ENCODE assay signal across 8 mouse cellular contexts in genomic region chr11:74832503-74833143, GRCm38 (mm10). TPM values are rescaled to one million over a fixed set of nuclear protein-coding genes. Genes with fewer than 3 reads are reported as not detected.
A peak's percentile ranks its signal among the peaks of the same experiment; 100 is the strongest.
DNase-seq lines count a peak whose midpoint lies in the region; ATAC-seq and TF ChIP-seq lines count a peak whose summit lies in the region.

No protein-coding gene starts in this region.

- peak overlapping the region; percentile 96 to 99 for H3K27ac ChIP-seq in heart, embryonic 14.5 days (replicated peaks in 1 of 2; ENCODE audit: control insufficient read depth in 1 of 2, insufficient read depth in 1 of 2, low read depth in 2 of 2, low read length in 2 of 2)
- H3K27ac ChIP-seq in lung, embryonic 16.5 days (ENCODE audit: low read length): peak overlapping the region; percentile 95
- H3K27ac ChIP-seq in thymus, adult 2 months (ENCODE audit: control insufficient read depth, insufficient read depth, low read length): peak overlapping the region; percentile 69

- no peak for ATAC-seq in heart, embryonic 14.5 days (ENCODE audit: insufficient number of reproducible peaks, insufficient read depth, low FRiP score, low read depth)
- ATAC-seq in lung, embryonic 16.5 days (ENCODE audit: low read depth): no peak
- peak; percentile 14 for ATAC-seq in neutrophil, adult 5-6 weeks (ENCODE audit: extremely low read depth, insufficient number of reproducible peaks, low FRiP score, poor library complexity, severe bottlenecking)

- no peak for TF ChIP-seq POLR2A in thymus, adult 2 months (IDR thresholded peaks at IDR 0.05; ENCODE audit: control insufficient read depth, extremely low read depth, insufficient read depth, low read length, poor library complexity)

- no peaks in the 10 kb centered on the region for H3K9me3 ChIP-seq in heart, embryonic 14.5 days (ENCODE audit: control insufficient read depth, low read length)
- H3K9me3 ChIP-seq in lung, embryonic 16.5 days (ENCODE audit: control insufficient read depth, low read length): no peaks in the 10 kb centered on the region

- peak overlapping the region; percentile 74 for H3K9ac ChIP-seq in heart, embryonic 14.5 days (ENCODE audit: low read length)
- H3K9ac ChIP-seq in lung, embryonic 16.5 days (ENCODE audit: low read length): peak overlapping the region; percentile 71

- H3K4me2 ChIP-seq in heart, embryonic 14.5 days (ENCODE audit: low read length): peak overlapping the region; percentile 79
- peak overlapping the region; percentile 97 for H3K4me2 ChIP-seq in lung, embryonic 16.5 days (ENCODE audit: low read depth, low read length)

- peak; percentile 76 for DNase-seq in B cell, adult 2 months
- peak; percentile 65 for DNase-seq in adipocyte (ENCODE audit: low spot score)
- DNase-seq in embryo, embryonic 9.5 days (ENCODE audit: extremely low spot score): peak; percentile 61
- DNase-seq in kidney, postnatal 14 days: peak; percentile 76
- peak; percentile 69 for DNase-seq in thymus, adult 2 months

- H3K4me3 ChIP-seq in heart, embryonic 14.5 days (ENCODE audit: control insufficient read depth in 1 of 2, insufficient read depth in 1 of 2, low read depth in 1 of 2, low read length in 2 of 2): peak overlapping the region; percentile 50 to 92
- peak overlapping the region; percentile 94 for H3K4me3 ChIP-seq in lung, embryonic 16.5 days (ENCODE audit: low read length)
- peak overlapping the region; percentile 60 for H3K4me3 ChIP-seq in thymus, adult 2 months (ENCODE audit: control insufficient read depth, insufficient read depth, low read length)

- no peak for TF ChIP-seq CTCF in thymus, adult 2 months (IDR thresholded peaks at IDR 0.05; ENCODE audit: borderline replicate concordance, control insufficient read depth, extremely low read depth, insufficient read depth, low read length, poor library complexity)

- no peaks in the 10 kb centered on the region for H3K27me3 ChIP-seq in heart, embryonic 14.5 days (ENCODE audit: control insufficient read depth, insufficient read depth, low read length)
- H3K27me3 ChIP-seq in lung, embryonic 16.5 days (ENCODE audit: control insufficient read depth, insufficient read depth, low read depth, low read length): no peaks in the 10 kb centered on the region
- no peaks in the 10 kb centered on the region for H3K27me3 ChIP-seq in thymus, adult 2 months (ENCODE audit: control insufficient read depth, insufficient read depth, low read length)

- H3K4me1 ChIP-seq in heart, embryonic 14.5 days (ENCODE audit: control insufficient read depth in 2 of 2, insufficient read depth in 2 of 2, low read length in 2 of 2): peaks cover 28 to 41% of the 10 kb centered on the region in 2 experiments
- peaks cover 41% of the 10 kb centered on the region for H3K4me1 ChIP-seq in lung, embryonic 16.5 days (replicated peaks; ENCODE audit: control insufficient read depth, insufficient read depth, low read length)
- peaks cover 49% of the 10 kb centered on the region for H3K4me1 ChIP-seq in thymus, adult 2 months (replicated peaks; ENCODE audit: control insufficient read depth, insufficient read depth, low read length)

- WGBS in heart, embryonic 14.5 days: under 1% methylated on average over 26 of the region's 26 CpGs
- under 1% methylated on average over 26 of the region's 26 CpGs for WGBS in lung, embryonic 16.5 days
- 2% methylated on average over 26 of the region's 26 CpGs for WGBS in thymus, adult 2 months

- peaks cover 4% of the 10 kb centered on the region; the same call in 1 of the 2 replicates for H3K36me3 ChIP-seq in heart, embryonic 14.5 days (ENCODE audit: control insufficient read depth, insufficient read depth, low read length)
- H3K36me3 ChIP-seq in lung, embryonic 16.5 days (ENCODE audit: control insufficient read depth, insufficient read depth, low read length): no peaks in the 10 kb centered on the region
- H3K36me3 ChIP-seq in thymus, adult 2 months (ENCODE audit: control insufficient read depth, insufficient read depth, low read length): no peaks in the 10 kb centered on the region

RNA-seq across cellular contexts. Expression of gene Mnt, which starts 1.9 kb away (rescaled TPM):
- polyA plus RNA-seq in heart, embryonic 14.5 days (2014; fragmentation: Nextera tagmentation; extraction: Ambion mirVana): 3.5 and 3.7 TPM in 2 replicates
- polyA plus RNA-seq in lung, embryonic 16.5 days (2015; fragmentation: Nextera tagmentation; extraction: Ambion mirVana): 3.0 and 3.1 TPM in 2 replicates
- 19.8 and 32.4 TPM in 2 replicates for total RNA-seq in neutrophil, adult 5-6 weeks (2017)
- 39.9 and 48.4 TPM in 2 replicates for polyA plus RNA-seq in thymus, adult 2 months (2012; rRNA removed)
